Mouse (Mus musculus) 3134 (cell line): Measurements from ENCODE around the gene Pigs.

ENCODE experiments used
- DNase-seq: peaks from one replicate; pipeline ENCODE4 v3.0.0-alpha.2; 2011; ENCODE audit warnings: low spot score; ENCODE audit not compliant: insufficient read length; ENCODE audit errors: extremely low read depth

The Pigs gene

GRCm38 (mm10) chr11:78333992-78334391 is 5.8 kb downstream of the Pigs start:
- no peak for DNase-seq

GRCm38 (mm10) chr11:78337040-78337439 is 8.8 kb downstream of the Pigs start:
- no peak for DNase-seq

GRCm38 (mm10) chr11:78341702-78342101 is 13.5 kb downstream of the Pigs start:
- no peak for DNase-seq

- peak; percentile 75 for DNase-seq
Observed at GRCm38 (mm10) chr11:78343381-78344327, 15.4 kb downstream of the Pigs start, which contains the start of gene Unc119. Gene Unc119 (plus strand): TSS chr11:78343482.

- DNase-seq = no peak
Observed at GRCm38 (mm10) chr11:78344328-78344889, 16.2 kb downstream of the Pigs start.

- DNase-seq = peak; percentile 78
Observed at GRCm38 (mm10) chr11:78344890-78345715, 16.9 kb downstream of the Pigs start.

GRCm38 (mm10) chr11:78345801-78346200 is 17.6 kb downstream of the Pigs start:
- DNase-seq = no peak

GRCm38 (mm10) chr11:78346326-78347069 is 18.3 kb downstream of the Pigs start:
- no peak for DNase-seq

GRCm38 (mm10) chr11:78347070-78347754 is 19.0 kb downstream of the Pigs start:
- DNase-seq = no peak

- DNase-seq = no peak
Observed at GRCm38 (mm10) chr11:78347908-78348307, 19.7 kb downstream of the Pigs start.

GRCm38 (mm10) chr11:78348474-78348873 is 20.3 kb downstream of the Pigs start:
- no peak for DNase-seq

GRCm38 (mm10) chr11:78349441-78350358 is 21.5 kb downstream of the Pigs start:
- DNase-seq = no peak

- DNase-seq = no peak
Observed at GRCm38 (mm10) chr11:78353081-78353480, 24.9 kb downstream of the Pigs start.

GRCm38 (mm10) chr11:78354905-78355304 is 26.7 kb downstream of the Pigs start:
- no peak for DNase-seq

GRCm38 (mm10) chr11:78355471-78356238 is 27.4 kb downstream of the Pigs start:
- DNase-seq = no peak

- no peak for DNase-seq
Observed at GRCm38 (mm10) chr11:78358330-78359007, 30.3 kb downstream of the Pigs start.

GRCm38 (mm10) chr11:78360125-78360788 is 32.0 kb downstream of the Pigs start:
- peak; percentile 51 for DNase-seq
